ENCODE assay signal across 22 mouse cellular contexts in the genomic region with DNA sequence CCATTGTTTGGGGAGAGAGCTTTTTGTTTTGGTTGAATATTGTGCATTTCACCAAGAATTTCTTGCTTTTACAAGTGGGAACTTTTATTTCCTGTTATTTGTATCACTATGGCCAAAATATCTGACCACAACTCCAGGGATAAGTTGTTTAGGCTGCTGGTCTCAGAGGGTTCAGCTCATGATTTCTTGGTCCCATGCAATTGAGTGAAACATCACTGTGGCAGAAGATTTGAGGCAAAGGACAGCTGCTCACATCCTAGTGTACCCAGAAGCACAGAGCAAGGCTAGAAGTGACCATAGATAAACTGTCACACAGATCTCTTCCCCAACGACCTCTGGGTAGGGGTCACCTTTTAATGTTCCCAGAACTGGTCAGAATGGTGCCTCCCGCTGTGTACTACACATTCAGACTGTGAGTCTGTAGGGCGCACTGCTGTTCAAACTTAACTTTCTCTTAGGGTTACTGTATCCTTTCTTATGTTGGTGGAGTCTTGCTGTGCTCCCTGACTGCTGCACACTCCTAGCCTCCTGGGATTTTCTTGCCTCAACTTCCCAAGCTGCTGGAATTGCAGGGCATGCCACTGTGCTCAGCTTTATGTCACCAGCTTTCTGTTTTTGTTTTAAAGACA. TPM values are rescaled to one million over a fixed set of nuclear protein-coding genes. Genes with fewer than 3 reads are reported as not detected.
A peak's percentile ranks its signal among the peaks of the same experiment; 100 is the strongest.
DNase-seq lines count a peak whose midpoint lies in the region; ATAC-seq and TF ChIP-seq lines count a peak whose summit lies in the region.
"Had no signal": no experiment of that assay in that cellular context is flagged by ENCODE, and none has a peak within 500 bp of the region (broad histone marks: within the 10 kb centered on the region; RNA-seq: fewer than 3 reads in every experiment).

No protein-coding gene starts in this region.

- no peak for TF ChIP-seq CTCF in embryonic fibroblast, embryonic 13.5 days (IDR thresholded peaks at IDR 0.05; ENCODE audit: borderline replicate concordance, insufficient read depth, low read length)

- peak overlapping the region; percentile 32; the same call in 1 of the 2 replicates for H3K27ac ChIP-seq in kidney, embryonic 15.5 days
- H3K27ac ChIP-seq in lung, embryonic 15.5 days = peak overlapping the region; percentile 42
- 0 out of 2 replicates have a peak overlapping the region, but pooled peaks have one; percentile 21 for H3K27ac ChIP-seq in embryonic fibroblast, embryonic 13.5 days (ENCODE audit: insufficient read depth, low read length)
- H3K27ac ChIP-seq: forebrain, embryonic 12.5 days; liver, embryonic 12.5 days; neural tube, embryonic 13.5 days had no signal

- peaks cover 41% of the 10 kb centered on the region for H3K4me1 ChIP-seq in kidney, embryonic 15.5 days
- peaks cover 28% of the 10 kb centered on the region for H3K4me1 ChIP-seq in lung, embryonic 15.5 days
- H3K4me1 ChIP-seq in embryonic fibroblast, embryonic 13.5 days (ENCODE audit: control insufficient read depth, insufficient read depth, low read length) = peaks cover 21% of the 10 kb centered on the region

- H3K4me2 ChIP-seq in kidney, embryonic 15.5 days = no peak overlapping the region
- H3K4me2 ChIP-seq in lung, embryonic 15.5 days = no peak overlapping the region
- H3K4me2 ChIP-seq: forebrain, embryonic 12.5 days; heart, embryonic 15.5 days; liver, embryonic 12.5 days; neural tube, embryonic 13.5 days had no signal

- H3K36me3 ChIP-seq in kidney, embryonic 15.5 days = peaks cover 4% of the 10 kb centered on the region; the same call in 1 of the 2 replicates
- H3K36me3 ChIP-seq in lung, embryonic 15.5 days = no peaks in the 10 kb centered on the region
- H3K36me3 ChIP-seq: forebrain, embryonic 12.5 days; heart, embryonic 15.5 days; liver, embryonic 12.5 days; neural tube, embryonic 13.5 days had no signal

- no peaks in the 10 kb centered on the region for H3K9me3 ChIP-seq in kidney, embryonic 15.5 days (replicated peaks)
- no peaks in the 10 kb centered on the region for H3K9me3 ChIP-seq in lung, embryonic 15.5 days
- H3K9me3 ChIP-seq: forebrain, embryonic 12.5 days; heart, embryonic 15.5 days; liver, embryonic 12.5 days; neural tube, embryonic 13.5 days had no signal

- no peaks in the 10 kb centered on the region for H3K27me3 ChIP-seq in kidney, embryonic 15.5 days
- no peaks in the 10 kb centered on the region for H3K27me3 ChIP-seq in lung, embryonic 15.5 days
- H3K27me3 ChIP-seq: forebrain, embryonic 12.5 days; heart, embryonic 15.5 days; liver, embryonic 12.5 days; neural tube, embryonic 13.5 days had no signal

- ATAC-seq in kidney, embryonic 15.5 days (replicated peaks; ENCODE audit: low FRiP score) = 0 out of 2 replicates have a peak, but pooled peaks have one; percentile 20
- ATAC-seq in lung, embryonic 15.5 days (ENCODE audit: borderline replicate concordance, extremely low read depth, low FRiP score, low TSS enrichment) = no peak
- no peak for ATAC-seq in monocyte, adult 5-6 weeks (replicated peaks; ENCODE audit: insufficient number of reproducible peaks, low FRiP score, low TSS enrichment, poor library complexity, severe bottlenecking)
- ATAC-seq: forebrain, postnatal 0 days; hindbrain, embryonic 16.5 days; liver, embryonic 12.5 days; liver, postnatal 0 days; midbrain, embryonic 16.5 days had no signal

- DNase-seq in kidney, postnatal 4 days = no peak
- no peak for DNase-seq in lung, postnatal 10 days
- peak; percentile 92 for DNase-seq in ES-CJ7 (ENCODE audit: low read depth, low spot score)
- DNase-seq in spleen, postnatal 14 days (ENCODE audit: low spot score in 2 of 2) = no peak
- DNase-seq: adrenal gland, postnatal 14 days; cerebellum, adult 18-20 months; cerebellum, postnatal 14 days; forebrain, postnatal 0 days; layer of hippocampus, adult 9-11 months; liver, postnatal 0 days; right cerebral cortex, postnatal 4 days; thymus, postnatal 4 days had no signal

- TF ChIP-seq POLR2A in embryonic fibroblast, embryonic 13.5 days (IDR thresholded peaks at IDR 0.05; ENCODE audit: low read depth, low read length) = no peak

- no peak overlapping the region for H3K9ac ChIP-seq in kidney, embryonic 15.5 days
- H3K9ac ChIP-seq in lung, embryonic 15.5 days = no peak overlapping the region
- H3K9ac ChIP-seq: forebrain, embryonic 12.5 days; forebrain, postnatal 0 days; heart, embryonic 15.5 days; liver, embryonic 12.5 days; liver, postnatal 0 days; neural tube, embryonic 13.5 days had no signal

- WGBS in kidney, embryonic 15.5 days = 58% methylated on average over 3 of the region's 3 CpGs
- WGBS in lung, embryonic 15.5 days = 59% methylated on average over 3 of the region's 3 CpGs

- H3K4me3 ChIP-seq in kidney, embryonic 15.5 days (replicated peaks) = no peak overlapping the region
- H3K4me3 ChIP-seq in lung, embryonic 15.5 days = no peak overlapping the region
- H3K4me3 ChIP-seq in embryonic fibroblast, embryonic 13.5 days (ENCODE audit: insufficient read depth, low read length) = no peak overlapping the region
- H3K4me3 ChIP-seq: forebrain, embryonic 12.5 days; heart, embryonic 15.5 days; liver, embryonic 12.5 days; neural tube, embryonic 13.5 days had no signal

RNA-seq across cellular contexts. Expression of a gene that starts 5.6 kb away (rescaled TPM):
- polyA plus RNA-seq in kidney, embryonic 15.5 days (2015; fragmentation: Nextera tagmentation; extraction: Ambion mirVana) = 39.7 and 40.5 TPM in 2 replicates
- polyA plus RNA-seq in lung, embryonic 15.5 days (2015; fragmentation: Nextera tagmentation; extraction: Ambion mirVana) = 53.0 and 53.9 TPM in 2 replicates
- polyA plus RNA-seq in embryonic fibroblast, embryonic 13.5 days (2011; ENCODE audit: insufficient read length, low read depth, missing spikeins) = 110 and 120 TPM in 2 replicates
- 7.7 to 11.1 TPM (median 9.3 TPM) in 3 replicates for total RNA-seq in monocyte, adult 5-6 weeks (2017)

RNA-seq across cellular contexts. Expression of a gene that starts 31.9 kb away (rescaled TPM):
- polyA plus RNA-seq in kidney, embryonic 15.5 days (2015; fragmentation: Nextera tagmentation; extraction: Ambion mirVana) = 5.8 and 7.0 TPM in 2 replicates
- 6.1 and 7.3 TPM in 2 replicates for polyA plus RNA-seq in lung, embryonic 15.5 days (2015; fragmentation: Nextera tagmentation; extraction: Ambion mirVana)
- 32.6 and 37.3 TPM in 2 replicates for polyA plus RNA-seq in embryonic fibroblast, embryonic 13.5 days (2011; ENCODE audit: insufficient read length, low read depth, missing spikeins)
- 22.7 to 46.5 TPM (median 29.5 TPM) in 3 replicates for total RNA-seq in monocyte, adult 5-6 weeks (2017)
